Mouse (Mus musculus) gonadal fat pad, adult 2 months (tissue): ENCODE measurements around the gene Mtmr6. TPM values are rescaled to one million over a fixed set of nuclear protein-coding genes. Genes with fewer than 3 reads are reported as not detected.

ENCODE experiments used
- DNase-seq: peaks from one replicate; pipeline ENCODE4 v3.0.0-alpha.2; 2012; ENCODE audit warnings: low read depth
- polyA plus RNA-seq: library from polyadenylated mRNA; depleted of rRNA; stranded (reverse); fragments of >200 nt; gene quantifications from 2 replicates; pipeline ENCODE4 v1.2.3, GENCODE M21; 2012; rRNA removed

Mtmr6 gene
- polyA plus RNA-seq: 19.0 and 26.5 TPM in 2 replicates

- peak; percentile 70 for DNase-seq
These were observed at the start of gene Mtmr6 for GRCm38 (mm10) chr14:60264990-60265876. TSS of gene Mtmr6 (plus strand) at chr14:60265228.

- no peak for DNase-seq
These were observed 48.9 kb upstream of the Mtmr6 start for GRCm38 (mm10) chr14:60216125-60216524.

GRCm38 (mm10) chr14:60217616-60218015, 47.4 kb upstream of the Mtmr6 start:
- no peak for DNase-seq

- DNase-seq: no peak
These were observed 45.1 kb upstream of the Mtmr6 start for GRCm38 (mm10) chr14:60219886-60220285.

- DNase-seq: no peak
These were observed 26.5 kb upstream of the Mtmr6 start for GRCm38 (mm10) chr14:60238551-60238950.

GRCm38 (mm10) chr14:60250366-60250765, 14.7 kb upstream of the Mtmr6 start:
- DNase-seq: peak; percentile 26

GRCm38 (mm10) chr14:60250879-60251278, 14.1 kb upstream of the Mtmr6 start:
- DNase-seq: no peak

- DNase-seq: peak; percentile 70
These were observed 13.6 kb upstream of the Mtmr6 start, which contains the start of the genes Nupl1 and Gm49336 for GRCm38 (mm10) chr14:60251281-60252003. TSS of gene Nupl1 (minus strand) at chr14:60251431. TSS of gene Gm49336 (minus strand) at chr14:60251507.

GRCm38 (mm10) chr14:60252004-60253000, 12.7 kb upstream of the Mtmr6 start:
- no peak for DNase-seq

GRCm38 (mm10) chr14:60253466-60253865, 11.6 kb upstream of the Mtmr6 start:
- DNase-seq: no peak

- DNase-seq: no peak
These were observed 10.3 kb upstream of the Mtmr6 start for GRCm38 (mm10) chr14:60254774-60255173.

GRCm38 (mm10) chr14:60256356-60256755, 8.7 kb upstream of the Mtmr6 start:
- no peak for DNase-seq

GRCm38 (mm10) chr14:60257101-60257500, 7.9 kb upstream of the Mtmr6 start:
- DNase-seq: no peak

GRCm38 (mm10) chr14:60257851-60258250, 7.2 kb upstream of the Mtmr6 start:
- DNase-seq: no peak

GRCm38 (mm10) chr14:60262316-60262715, 2.7 kb upstream of the Mtmr6 start:
- no peak for DNase-seq

GRCm38 (mm10) chr14:60269333-60269732, 4.3 kb downstream of the Mtmr6 start:
- no peak for DNase-seq

- DNase-seq: no peak
These were observed 8.3 kb downstream of the Mtmr6 start for GRCm38 (mm10) chr14:60273346-60273745.

- DNase-seq: no peak
These were observed 10.6 kb downstream of the Mtmr6 start for GRCm38 (mm10) chr14:60275301-60276276.

- no peak for DNase-seq
These were observed 21.3 kb downstream of the Mtmr6 start for GRCm38 (mm10) chr14:60286194-60286863.

GRCm38 (mm10) chr14:60290363-60290762, 25.3 kb downstream of the Mtmr6 start:
- no peak for DNase-seq
